Mouse (Mus musculus) erythroblast, adult 5-6 weeks (primary cell): ENCODE data around the gene Olfr1394. TPM values are rescaled to one million over a fixed set of nuclear protein-coding genes. Genes with fewer than 3 reads are reported as not detected.
"Not testable (repeated sequence)": the region's sequence is repeated elsewhere in the genome, so short reads cannot be mapped to it uniquely, and the experiment has no call there.

Experiments used
- ATAC-seq: replicated peaks from 2 replicates; pipeline ENCODE4 v1.8.0; 2016; ENCODE audit warnings: moderate number of reproducible peaks, mild to moderate bottlenecking, moderate TSS enrichment, inconsistent platforms; ENCODE audit not compliant: poor library complexity, low FRiP score, severe bottlenecking
- total RNA-seq, 2 experiments: library from RNA; stranded (forward) in 1 of 2; stranded (reverse) in 1 of 2; fragments of 150-400 nt in 1 of 2; fragments of 200-764, 138-1000 nt in 1 of 2; gene quantifications; 2 replicates each; pipeline versions ENCODE4 v1.2.3 to v1.2.4; 2015 to 2017; ENCODE audit warnings: low replicate concordance in 2 of 2

Gene Olfr1394
- total RNA-seq, 2 experiments from 2014 or later, result not detected

DNA sequence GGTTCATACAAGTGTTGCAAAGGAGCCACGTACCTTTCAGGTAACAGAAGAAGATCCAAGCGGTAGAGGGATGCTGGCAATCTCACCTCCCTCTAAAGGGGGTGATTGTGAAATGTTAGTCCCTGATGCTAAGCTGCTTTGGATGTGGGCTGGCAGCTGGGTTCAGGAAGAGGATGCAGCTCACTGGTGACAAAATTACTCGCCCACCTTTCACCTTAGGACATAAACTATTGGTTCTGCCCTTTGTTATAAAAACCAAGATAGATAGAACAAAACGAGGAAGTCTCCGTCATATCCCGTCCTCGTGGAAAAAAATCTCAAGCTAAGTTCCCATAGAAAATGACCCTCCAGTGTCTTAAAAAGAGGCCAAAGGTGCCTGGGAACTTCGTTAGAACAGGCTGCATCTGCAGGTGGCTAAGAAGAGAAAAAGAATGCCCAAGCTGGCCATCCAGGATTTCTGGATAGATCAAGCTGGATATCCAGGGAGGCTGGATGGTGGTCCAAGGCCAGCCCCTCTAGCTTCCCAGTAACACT is 32.8 kb downstream of the Olfr1394 start, which contains the start of gene Btnl9:
Gene Btnl9, minus strand, starts transcription at position 205 of the 534 bp plus-strand sequence.
- no peak for ATAC-seq

DNA sequence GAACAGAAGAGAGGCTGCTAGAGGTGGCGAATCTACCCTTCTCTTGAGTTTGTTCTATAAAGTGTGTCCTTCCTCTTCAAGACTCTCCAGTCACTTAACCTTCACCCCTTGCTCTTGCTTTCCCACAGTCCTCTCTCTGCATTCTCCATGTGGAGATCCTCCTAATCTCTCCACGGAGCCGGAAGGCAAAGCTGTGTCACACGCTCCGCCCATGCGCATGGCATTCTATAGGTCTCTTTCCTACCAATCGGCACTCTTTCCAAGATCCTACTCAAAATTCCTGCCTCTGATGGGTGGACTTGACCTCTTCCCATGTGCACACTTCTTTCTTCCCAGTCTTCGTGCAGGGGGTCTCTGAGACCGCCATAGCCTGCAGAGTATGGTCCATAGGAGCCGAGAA is 33.5 kb downstream of the Olfr1394 start:
- no peak for ATAC-seq

DNA sequence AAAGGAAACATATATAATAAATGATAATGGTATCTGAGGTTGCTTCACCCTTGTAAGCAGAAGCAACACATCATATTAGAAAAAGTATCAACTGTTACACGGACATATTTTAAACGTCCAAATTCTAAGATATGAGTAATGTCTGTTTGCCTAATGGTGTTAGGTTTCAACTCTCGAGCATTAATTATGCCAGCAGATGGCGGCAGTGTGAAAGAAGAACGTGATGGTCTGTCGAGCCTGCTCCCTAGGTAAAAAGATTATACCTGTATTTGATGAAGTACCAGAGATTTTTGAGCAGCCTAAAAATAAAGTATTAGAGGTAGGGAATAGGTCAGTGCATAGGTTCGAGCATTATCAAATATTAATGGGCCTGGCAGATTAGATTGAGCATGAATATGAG is 35.6 kb downstream of the Olfr1394 start:
- 0 out of 2 replicates have a peak, but pooled peaks have one; percentile 50 for ATAC-seq

DNA sequence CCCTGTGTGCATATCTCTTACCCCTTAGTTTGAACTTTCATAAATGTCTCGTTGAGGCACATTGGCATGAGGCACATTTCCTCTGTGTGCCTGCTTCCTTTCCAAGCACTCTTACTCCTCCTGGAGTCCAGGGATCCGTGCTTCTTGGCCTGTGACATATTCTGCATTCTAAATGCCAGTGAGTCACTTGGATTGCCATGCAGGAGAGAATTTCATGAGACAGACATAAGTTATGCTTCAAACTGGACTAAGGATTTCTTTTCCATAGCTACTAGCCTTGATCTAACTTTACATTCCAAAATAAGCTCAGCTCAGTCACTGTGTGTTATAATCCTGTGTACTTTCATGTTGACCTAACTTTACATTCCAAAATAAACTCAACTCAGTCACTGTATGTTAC is 36.9 kb downstream of the Olfr1394 start:
- ATAC-seq, result no peak

DNA sequence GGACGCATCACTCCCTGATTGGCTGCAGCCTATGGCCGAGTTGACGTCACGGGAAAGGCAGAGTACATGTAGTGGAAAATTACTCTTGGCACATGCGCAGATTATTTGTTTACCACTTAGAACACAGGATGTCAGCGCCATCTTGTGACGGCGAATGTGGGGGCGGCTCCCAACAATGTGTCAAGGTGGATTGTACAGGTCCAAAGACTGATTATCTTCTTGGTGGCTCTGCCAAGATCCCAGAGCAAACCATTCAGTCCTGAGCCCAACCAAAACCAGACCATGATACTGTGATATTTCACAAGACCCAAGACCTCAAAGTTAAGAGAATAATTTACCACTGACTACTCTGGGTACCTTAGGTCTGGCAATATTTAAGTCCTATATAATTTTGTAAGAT is 40.6 kb downstream of the Olfr1394 start:
- ATAC-seq, result not testable (repeated sequence)

DNA sequence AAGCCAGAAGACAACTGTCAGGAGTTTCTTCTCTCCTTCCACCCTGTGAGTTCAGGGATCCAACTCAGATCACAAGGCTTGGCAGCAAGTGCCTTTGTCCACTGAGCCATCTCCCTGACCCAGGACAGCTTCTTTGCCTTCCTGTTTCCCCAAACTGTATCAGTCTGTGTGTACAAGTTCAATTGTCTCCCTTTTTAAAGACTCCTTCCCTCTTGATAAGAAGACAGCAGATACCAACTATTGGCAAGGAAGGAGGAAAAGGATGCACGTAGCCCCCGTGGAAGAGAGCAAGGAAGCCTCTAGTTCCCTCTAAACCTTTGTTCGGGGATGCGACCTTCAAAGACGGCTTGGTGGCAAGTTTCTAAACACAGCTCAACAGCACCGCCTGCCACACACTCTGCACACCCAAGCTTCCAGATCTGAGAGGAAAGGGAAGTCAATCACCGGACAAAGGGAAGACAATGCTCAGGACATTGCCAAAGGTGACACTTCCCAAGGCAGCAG is 41.7 kb downstream of the Olfr1394 start:
- ATAC-seq, result no peak

DNA sequence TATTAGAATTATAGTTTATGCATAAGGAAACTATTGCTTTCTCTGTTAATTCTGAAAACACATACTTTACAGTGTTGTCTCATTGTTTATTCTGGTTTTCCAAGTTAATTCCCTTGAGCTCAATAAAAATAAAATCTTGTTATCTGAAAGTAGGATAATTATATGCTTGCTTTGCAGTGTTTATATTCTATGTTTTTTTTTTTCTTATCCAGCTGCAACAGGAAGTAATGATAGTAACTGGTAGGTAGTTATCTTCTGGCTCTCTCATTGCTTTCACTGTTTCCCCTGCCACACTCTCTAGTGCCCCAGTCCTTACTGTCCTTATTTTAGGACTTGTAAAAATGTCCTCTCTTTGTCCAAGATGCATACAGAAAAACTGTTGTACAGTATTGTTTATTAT is 46.5 kb downstream of the Olfr1394 start:
- ATAC-seq, result no peak

DNA sequence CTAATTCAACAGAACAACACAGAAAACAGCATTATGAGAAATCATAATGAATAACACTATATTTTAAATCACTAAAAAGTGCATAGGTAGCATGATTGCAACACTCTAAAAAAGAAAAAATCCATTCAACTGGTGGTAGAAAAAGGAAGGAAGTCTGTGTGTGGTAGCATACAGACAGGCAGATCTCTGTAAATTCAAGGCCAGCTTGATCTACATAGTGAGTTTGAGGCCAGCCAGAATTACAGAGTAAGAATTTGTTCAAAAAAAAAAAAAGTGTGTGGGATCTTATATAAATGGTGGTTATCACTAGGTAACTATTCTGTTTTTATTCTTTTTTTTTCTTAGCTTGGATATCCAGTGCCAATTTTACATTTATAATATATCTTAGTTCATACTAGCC is 47.0 kb downstream of the Olfr1394 start:
- no peak for ATAC-seq

DNA sequence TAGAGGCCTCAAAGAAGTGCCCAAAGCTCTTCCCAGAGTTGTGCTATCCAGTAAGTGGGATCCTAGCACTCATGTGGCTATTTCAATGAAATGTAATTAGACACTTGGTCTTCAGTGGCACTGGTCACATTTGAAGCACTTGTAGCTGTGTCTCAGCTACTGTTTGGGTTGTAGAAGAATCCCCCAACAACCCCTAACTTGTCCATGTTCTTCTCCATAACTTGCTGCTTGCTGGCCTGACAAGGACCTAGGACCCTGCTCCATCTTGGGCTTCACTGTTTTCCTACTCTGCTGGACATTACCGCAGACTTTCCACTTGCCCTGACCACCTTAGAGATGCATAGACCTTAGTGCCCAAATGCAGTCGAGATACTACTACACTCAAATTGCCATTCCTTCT is 47.9 kb downstream of the Olfr1394 start:
- ATAC-seq, result no peak

DNA sequence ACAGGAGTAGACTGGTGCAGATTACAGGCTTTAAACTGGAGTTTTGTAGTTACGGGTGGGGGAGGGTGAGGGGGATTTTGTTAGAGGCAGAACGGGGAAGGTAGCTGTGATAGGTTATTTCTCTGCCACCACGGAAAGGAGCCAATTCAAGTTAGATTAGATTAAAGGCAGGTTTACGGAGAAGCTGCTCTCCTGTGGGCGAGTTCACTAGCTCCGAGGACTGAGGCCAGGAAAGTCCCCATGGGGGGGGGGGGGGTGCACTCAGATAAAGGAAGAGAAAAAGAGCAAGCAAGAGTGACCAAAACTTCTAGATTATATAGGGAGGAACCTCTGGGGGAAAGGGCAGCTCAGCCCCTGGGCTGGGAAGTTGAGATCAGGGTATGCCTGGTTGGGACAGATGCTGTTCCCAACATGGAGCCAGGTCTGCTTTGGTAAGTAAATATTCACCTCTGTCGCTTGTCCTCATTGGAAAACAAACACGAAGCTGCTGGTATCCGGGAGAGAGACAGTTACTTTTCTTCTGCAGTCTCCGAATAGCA is 48.4 kb downstream of the Olfr1394 start:
- peak; percentile 44; the same call in 1 of the 2 replicates for ATAC-seq

DNA sequence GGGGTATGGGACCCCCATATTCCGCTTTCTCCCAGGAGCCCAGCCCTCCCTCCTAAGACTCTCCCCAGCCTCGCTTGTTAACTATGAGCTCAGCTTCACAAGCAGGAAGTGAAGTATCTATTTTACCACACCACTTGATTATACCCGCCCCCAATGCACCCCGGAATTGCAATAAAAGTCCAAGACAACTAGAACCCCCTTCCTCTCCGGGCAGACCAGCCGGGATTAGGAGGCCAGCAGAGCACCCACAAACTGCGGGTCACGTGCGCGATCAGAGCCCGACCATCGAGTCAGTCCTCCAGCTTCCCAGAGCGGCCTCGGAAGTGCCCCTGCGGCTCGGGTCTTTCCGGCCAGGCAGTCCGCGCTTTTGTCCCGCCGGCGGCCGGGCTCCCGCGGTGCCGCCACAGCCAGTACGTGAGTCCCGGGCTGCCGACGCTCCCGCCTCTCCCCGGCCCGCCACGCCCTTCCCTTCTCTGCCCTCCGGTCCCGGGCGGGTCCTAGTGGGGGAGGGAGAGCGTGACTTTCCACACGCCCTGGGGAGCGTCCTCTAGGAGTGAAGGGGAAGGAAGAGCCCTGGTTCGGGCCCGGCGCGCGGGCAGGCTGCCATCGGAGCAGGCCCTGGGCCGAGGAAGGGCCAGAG is 49.1 kb downstream of the Olfr1394 start, which contains the start of gene Zfp62:
Gene Zfp62, plus strand, starts transcription at position 164 of the 640 bp plus-strand sequence.
- peak; percentile 93 for ATAC-seq

DNA sequence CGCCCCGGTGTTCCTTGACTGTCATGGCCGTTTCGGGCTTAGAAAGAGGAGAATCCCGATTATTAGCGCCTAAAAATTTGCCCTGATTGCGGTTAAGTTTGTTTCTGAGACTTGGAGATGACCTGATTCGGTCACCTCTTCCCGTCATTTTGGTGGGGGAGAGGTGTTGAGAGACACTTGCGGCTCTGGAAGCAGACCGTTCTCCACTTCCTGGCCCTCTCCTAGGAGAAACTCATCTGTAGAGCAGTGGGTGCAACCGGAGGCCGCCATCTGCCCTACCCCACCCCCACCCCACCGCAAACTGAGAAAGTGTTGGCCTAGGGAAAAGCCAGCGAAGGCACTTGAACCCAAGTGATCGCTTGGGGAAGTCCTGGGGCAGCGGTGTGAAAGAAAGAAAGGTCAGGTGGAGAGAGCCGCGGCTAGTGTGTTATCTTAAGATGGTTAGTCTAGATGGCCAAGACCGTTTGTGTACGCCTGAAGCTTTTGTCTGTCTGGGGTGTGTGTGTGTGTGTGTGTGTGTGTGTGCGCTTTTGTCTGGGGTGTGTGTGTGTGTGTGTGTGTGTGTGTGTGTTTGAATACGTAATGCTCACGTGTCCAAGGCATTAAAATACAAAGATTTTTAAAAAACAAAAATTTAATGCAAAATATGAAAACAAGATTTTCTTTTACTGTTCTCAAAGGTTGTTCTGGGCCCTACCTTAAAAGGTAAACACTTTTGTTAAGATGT is 49.8 kb downstream of the Olfr1394 start:
- ATAC-seq, result peak; percentile 50

DNA sequence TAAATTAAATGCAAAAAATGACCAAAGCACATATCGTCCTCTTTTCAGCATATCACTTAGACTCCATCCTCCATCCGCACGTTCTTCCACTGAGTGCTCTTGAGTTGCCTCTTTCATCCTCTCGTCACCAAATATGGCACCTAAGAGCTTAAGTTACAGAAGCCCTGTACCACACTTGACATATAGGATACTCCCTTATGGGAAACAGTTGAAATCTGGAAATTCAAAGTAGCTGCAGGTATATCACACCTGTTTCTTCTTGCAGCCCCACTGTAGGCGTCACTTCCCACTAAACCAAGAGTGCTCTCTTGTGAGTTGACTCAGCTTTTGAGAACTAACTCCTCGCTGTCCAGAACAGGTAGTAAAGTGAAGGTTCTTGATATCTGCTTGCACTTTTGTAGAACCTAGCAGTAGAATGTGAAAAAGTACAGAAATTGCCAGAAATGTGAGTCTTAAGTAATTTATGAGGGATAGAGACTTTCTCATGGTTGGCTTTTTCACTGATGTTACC is 51.0 kb downstream of the Olfr1394 start:
- ATAC-seq, result no peak

DNA sequence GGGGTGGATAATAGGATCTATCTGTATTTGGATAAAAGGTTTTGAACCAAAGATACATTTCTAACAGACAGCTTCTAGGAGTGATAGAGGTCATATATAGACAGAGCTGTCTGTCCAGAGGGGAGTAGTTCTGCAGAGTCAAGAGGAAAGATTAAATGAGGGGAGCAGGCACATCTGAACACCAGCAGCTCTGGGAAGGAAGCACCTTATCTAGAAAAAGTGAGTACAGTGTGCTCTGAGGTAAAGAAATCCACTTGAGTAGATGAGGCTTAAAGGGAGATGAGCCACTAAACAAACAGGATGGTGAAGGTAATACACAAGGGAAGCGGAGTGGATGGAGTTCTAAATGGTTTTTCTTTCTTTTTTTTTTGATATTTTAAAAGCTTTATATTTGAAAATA is 53.3 kb downstream of the Olfr1394 start:
- no peak for ATAC-seq

Other genes starting within 250 kb of the Olfr1394 start
- gene Psme2b, start 208.2 kb upstream of the Olfr1394 start, total RNA-seq (2015; ENCODE audit: low replicate concordance), result 12.1 and 20.2 TPM in 2 replicates
- gene Psme2b, start 208.2 kb upstream of the Olfr1394 start, total RNA-seq (2017; ENCODE audit: low replicate concordance), result 1.4 and 2.1 TPM in 2 replicates
- not detected in 2 replicates for gene Olfr56, start 175.5 kb upstream of the Olfr1394 start, total RNA-seq (2015; ENCODE audit: low replicate concordance)
- gene Olfr56, start 175.5 kb upstream of the Olfr1394 start, total RNA-seq (2017; ENCODE audit: low replicate concordance), result 1.0 and 2.0 TPM in 2 replicates
- 4.6 and 18.6 TPM in 2 replicates for gene 9930111J21Rik1, start 175.0 kb upstream of the Olfr1394 start, total RNA-seq (2015; ENCODE audit: low replicate concordance)
- 1.7 and 3.7 TPM in 2 replicates for gene 9930111J21Rik1, start 175.0 kb upstream of the Olfr1394 start, total RNA-seq (2017; ENCODE audit: low replicate concordance)
- 0.19 and 0.84 TPM in 2 replicates for gene Gm12185, start 162.2 kb upstream of the Olfr1394 start, total RNA-seq (2015; ENCODE audit: low replicate concordance)
- gene Gm12185, start 162.2 kb upstream of the Olfr1394 start, total RNA-seq (2017; ENCODE audit: low replicate concordance), result 0.09 and 0.70 TPM in 2 replicates
- gene Tgtp1, start 160.2 kb upstream of the Olfr1394 start, total RNA-seq (2015; ENCODE audit: low replicate concordance), result 0.42 TPM in 1 of 2 replicates, not detected in the other
- 0.85 TPM in 1 of 2 replicates, not detected in the other for gene Tgtp1, start 160.2 kb upstream of the Olfr1394 start, total RNA-seq (2017; ENCODE audit: low replicate concordance)
- gene 9930111J21Rik2, start 103.1 kb upstream of the Olfr1394 start, total RNA-seq (2015; ENCODE audit: low replicate concordance), result 21.1 and 35.5 TPM in 2 replicates
- 12.4 and 17.8 TPM in 2 replicates for gene 9930111J21Rik2, start 103.1 kb upstream of the Olfr1394 start, total RNA-seq (2017; ENCODE audit: low replicate concordance)
- 18.2 and 28.2 TPM in 2 replicates for gene Tgtp2, start 90.2 kb upstream of the Olfr1394 start, total RNA-seq (2015; ENCODE audit: low replicate concordance)
- gene Tgtp2, start 90.2 kb upstream of the Olfr1394 start, total RNA-seq (2017; ENCODE audit: low replicate concordance), result 28.4 and 51.8 TPM in 2 replicates
- 33.2 and 37.5 TPM in 2 replicates for gene Ifi47, start 77.8 kb upstream of the Olfr1394 start, total RNA-seq (2015; ENCODE audit: low replicate concordance)
- 15.9 and 29.4 TPM in 2 replicates for gene Ifi47, start 77.8 kb upstream of the Olfr1394 start, total RNA-seq (2017; ENCODE audit: low replicate concordance)
- gene Olfr1396, start 39.5 kb upstream of the Olfr1394 start, total RNA-seq (2015; ENCODE audit: low replicate concordance), result not detected in 2 replicates
- gene Olfr1396, start 39.5 kb upstream of the Olfr1394 start, total RNA-seq (2017; ENCODE audit: low replicate concordance), result not detected in 2 replicates
- not detected in 2 replicates for gene Olfr1395, start 12.1 kb upstream of the Olfr1394 start, total RNA-seq (2015; ENCODE audit: low replicate concordance)
- not detected in 2 replicates for gene Olfr1395, start 12.1 kb upstream of the Olfr1394 start, total RNA-seq (2017; ENCODE audit: low replicate concordance)
- 0.84 and 2.3 TPM in 2 replicates for gene Btnl9, start 32.8 kb downstream of the Olfr1394 start, total RNA-seq (2015; ENCODE audit: low replicate concordance)
- gene Btnl9, start 32.8 kb downstream of the Olfr1394 start, total RNA-seq (2017; ENCODE audit: low replicate concordance), result 3.1 and 5.7 TPM in 2 replicates
- gene Zfp62, start 48.9 kb downstream of the Olfr1394 start, total RNA-seq (2015; ENCODE audit: low replicate concordance), result 18.6 and 25.4 TPM in 2 replicates
- 14.8 and 28.9 TPM in 2 replicates for gene Zfp62, start 48.9 kb downstream of the Olfr1394 start, total RNA-seq (2017; ENCODE audit: low replicate concordance)
- 9.0 and 10.2 TPM in 2 replicates for gene Mgat1, start 89.8 kb downstream of the Olfr1394 start, total RNA-seq (2015; ENCODE audit: low replicate concordance)
- gene Mgat1, start 89.8 kb downstream of the Olfr1394 start, total RNA-seq (2017; ENCODE audit: low replicate concordance), result 11.4 and 17.0 TPM in 2 replicates
- gene Olfr1393, start 123.9 kb downstream of the Olfr1394 start, total RNA-seq (2015; ENCODE audit: low replicate concordance), result not detected in 2 replicates
- gene Olfr1393, start 123.9 kb downstream of the Olfr1394 start, total RNA-seq (2017; ENCODE audit: low replicate concordance), result not detected in 2 replicates
- gene Olfr1392, start 130.9 kb downstream of the Olfr1394 start, total RNA-seq (2015; ENCODE audit: low replicate concordance), result not detected in 2 replicates
- gene Olfr1392, start 130.9 kb downstream of the Olfr1394 start, total RNA-seq (2017; ENCODE audit: low replicate concordance), result not detected in 2 replicates
- gene Olfr10, start 150.4 kb downstream of the Olfr1394 start, total RNA-seq (2015; ENCODE audit: low replicate concordance), result not detected in 2 replicates
- gene Olfr10, start 150.4 kb downstream of the Olfr1394 start, total RNA-seq (2017; ENCODE audit: low replicate concordance), result not detected in 2 replicates
- not detected in 2 replicates for gene Olfr1391, start 168.4 kb downstream of the Olfr1394 start, total RNA-seq (2015; ENCODE audit: low replicate concordance)
- gene Olfr1391, start 168.4 kb downstream of the Olfr1394 start, total RNA-seq (2017; ENCODE audit: low replicate concordance), result 0.34 TPM in 1 of 2 replicates, not detected in the other
- not detected in 2 replicates for gene Olfr1390, start 180.8 kb downstream of the Olfr1394 start, total RNA-seq (2015; ENCODE audit: low replicate concordance)
- gene Olfr1390, start 180.8 kb downstream of the Olfr1394 start, total RNA-seq (2017; ENCODE audit: low replicate concordance), result 0.09 TPM in 1 of 2 replicates, not detected in the other